Mouse (Mus musculus) lung, postnatal 0 days (tissue): ENCODE measurements at regions not wholly inside any gene's neighbourhood (a gene's known extent, or its start where the extent isn't known, plus 50 kb on each side); places are given as distances from the start of the nearest gene placed in this dataset.

Experiments used
- CTCF ChIP-seq: IDR thresholded peaks from 2 replicates; pipeline ENCODE4 v1.5.1; 2016; ENCODE audit warnings: antibody characterized with exemption, mild to moderate bottlenecking
- EP300 ChIP-seq: IDR thresholded peaks from 2 replicates; pipeline ENCODE4 v1.6.1; 2016; ENCODE audit warnings: antibody characterized with exemption, mild to moderate bottlenecking, control low read depth

DNA sequence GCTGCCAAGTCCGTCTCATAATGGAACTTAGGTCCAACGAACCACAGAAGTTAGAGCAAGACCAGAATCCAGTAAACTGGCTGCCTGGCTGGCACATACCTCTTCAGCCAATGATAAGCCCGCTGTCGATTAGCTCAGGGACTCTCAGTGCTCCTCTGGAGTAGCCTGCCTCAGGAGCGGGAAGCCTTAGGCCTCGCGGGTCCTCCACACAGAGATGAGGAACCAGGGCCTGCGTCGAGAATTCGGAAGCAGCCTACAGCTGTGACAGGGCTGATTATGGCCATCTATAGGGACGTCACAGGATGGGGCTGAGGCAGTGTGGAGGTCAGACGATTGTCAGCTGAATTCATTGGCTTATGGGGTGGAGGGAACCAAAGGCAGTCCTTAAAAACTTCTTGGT is 140.1 kb upstream of the Zmiz1 start:
- TF ChIP-seq EP300 = no peak
- no peak for TF ChIP-seq CTCF
